Mouse (Mus musculus) heart, embryonic 11.5 days (tissue): Measurements from ENCODE around the gene Tspan11. TPM values are rescaled to one million over a fixed set of nuclear protein-coding genes. Genes with fewer than 3 reads are reported as not detected.

Experiments
- ATAC-seq: fragments of 200-750 bp; cut with Nextera tagmentation; replicated peaks from 2 replicates; pipeline ENCODE4 v1.8.0; 2017; ENCODE audit warnings: moderate library complexity; ENCODE audit not compliant: insufficient number of reproducible peaks, low FRiP score, low TSS enrichment
- H3K27ac ChIP-seq: fragments of 300-500 bp; sonication (generic); 2 replicates; pipeline ENCODE4 v1.5.1; 2014; ENCODE audit warnings: mild to moderate bottlenecking, low read depth, low read length
- H3K27me3 ChIP-seq: fragments of 300-500 bp; sonication (generic); 2 replicates; pipeline ENCODE4 v1.6.1; 2014; ENCODE audit warnings: mild to moderate bottlenecking, low read length, mixed read lengths; ENCODE audit not compliant: control insufficient read depth, insufficient read depth
- H3K36me3 ChIP-seq: fragments of 300-500 bp; sonication (generic); 2 replicates; pipeline ENCODE4 v1.6.1; 2014; ENCODE audit warnings: mild to moderate bottlenecking, low read length, moderate library complexity, mixed read lengths; ENCODE audit not compliant: control insufficient read depth, insufficient read depth
- H3K4me1 ChIP-seq: fragments of 300-500 bp; sonication (generic); 2 replicates; pipeline ENCODE4 v1.6.1; 2014; ENCODE audit warnings: low read length; ENCODE audit not compliant: control insufficient read depth, insufficient read depth
- H3K4me2 ChIP-seq: fragments of 300-500 bp; sonication (generic); 2 replicates; pipeline ENCODE4 v1.6.1; 2014; ENCODE audit warnings: mild to moderate bottlenecking, moderate library complexity
- H3K4me3 ChIP-seq: fragments of 300-500 bp; sonication (generic); 2 replicates; pipeline ENCODE4 v1.5.1; 2014; ENCODE audit warnings: low read depth, low read length
- H3K9ac ChIP-seq: fragments of 300-500 bp; sonication (generic); 2 replicates; pipeline ENCODE4 v1.6.1; 2014; ENCODE audit warnings: mild to moderate bottlenecking, low read depth, low read length, moderate library complexity
- H3K9me3 ChIP-seq: fragments of 300-500 bp; sonication (generic); replicated peaks from 2 replicates; pipeline ENCODE4 v1.6.1; 2016; ENCODE audit warnings: low read length; ENCODE audit not compliant: control insufficient read depth
- WGBS: fragments of 180-500 bp; shearing (Covaris S2); extraction: QIAGEN DNeasy Blood & Tissue Kit; methylation state at CpG from one replicate; pipeline ENCODE4 v1.1.7; 2014; ENCODE audit not compliant: insufficient replicate concordance; 5-methylcytosine and 5-hydroxymethylcytosine counted together
- polyA plus RNA-seq: library from polyadenylated mRNA; unstranded; fragments of >200 nt; fragmentation: Nextera tagmentation; extraction: Ambion mirVana; gene quantifications from 2 replicates; pipeline ENCODE4 v1.2.1, GENCODE M21; 2014

Tspan11 gene
- polyA plus RNA-seq, 1 experiment from 2014 or later: 2.0 TPM

GRCm38 (mm10) chr6:127870345-127871324 is 16.8 kb upstream of the Tspan11 start:
- H3K4me1 ChIP-seq: no peaks in the 10 kb centered on the region
- 64% methylated on average over 12 of the region's 12 CpGs for WGBS
- H3K4me2 ChIP-seq: no peak overlapping the region
- H3K4me3 ChIP-seq: no peak overlapping the region
- H3K9me3 ChIP-seq: no peaks in the 10 kb centered on the region; the same call in 1 of the 2 replicates
- no peaks in the 10 kb centered on the region for H3K27me3 ChIP-seq
- no peaks in the 10 kb centered on the region for H3K36me3 ChIP-seq
- H3K27ac ChIP-seq: no peak overlapping the region
- ATAC-seq: no peak
- no peak overlapping the region for H3K9ac ChIP-seq

- Histone ChIP-seq H3K27me3 (0 out of 2 replicates have a peak, but pooled peaks cover 2% of the 10 kb centered on the region), H3K4me3 (no peak overlapping the region), H3K9me3 (no peaks in the 10 kb centered on the region; the same call in 1 of the 2 replicates), H3K36me3 (no peaks in the 10 kb centered on the region), H3K4me1 (no peaks in the 10 kb centered on the region), H3K4me2 (no peak overlapping the region), H3K9ac (no peak overlapping the region), H3K27ac (no peak overlapping the region)
- 79% methylated on average over 6 of the region's 6 CpGs for WGBS
- no peak for ATAC-seq
Observed at GRCm38 (mm10) chr6:127871436-127871835, 16.0 kb upstream of the Tspan11 start.

GRCm38 (mm10) chr6:127872581-127872980 is 14.8 kb upstream of the Tspan11 start:
- H3K4me1 ChIP-seq: 0 out of 2 replicates have a peak, but pooled peaks cover 3% of the 10 kb centered on the region
- 90% methylated on average over 8 of the region's 8 CpGs for WGBS

GRCm38 (mm10) chr6:127875883-127876282 is 11.5 kb upstream of the Tspan11 start:
- H3K4me1 ChIP-seq: peaks cover 3% of the 10 kb centered on the region; the same call in 1 of the 2 replicates
- H3K9me3 ChIP-seq: peaks cover 5% of the 10 kb centered on the region; the same call in 1 of the 2 replicates
- 0 out of 2 replicates have a peak, but pooled peaks cover 2% of the 10 kb centered on the region for H3K27me3 ChIP-seq
- H3K36me3 ChIP-seq: no peaks in the 10 kb centered on the region
- WGBS: 60% methylated on average over 11 of the region's 11 CpGs
- H3K9ac ChIP-seq: no peak overlapping the region
- no peak overlapping the region for H3K4me3 ChIP-seq
- ATAC-seq: no peak
- H3K4me2 ChIP-seq: no peak overlapping the region
- H3K27ac ChIP-seq: no peak overlapping the region

More at GRCm38 (mm10) chr6:127872581-127872980, 14.8 kb upstream of the Tspan11 start:
- no peak for ATAC-seq
- Histone ChIP-seq H3K9ac (no peak overlapping the region), H3K36me3 (no peaks in the 10 kb centered on the region), H3K9me3 (no peaks in the 10 kb centered on the region; the same call in 1 of the 2 replicates), H3K27ac (no peak overlapping the region), H3K4me3 (no peak overlapping the region), H3K27me3 (0 out of 2 replicates have a peak, but pooled peaks cover 2% of the 10 kb centered on the region), H3K4me2 (no peak overlapping the region)

GRCm38 (mm10) chr6:127876436-127876835 is 11.0 kb upstream of the Tspan11 start:
- Histone ChIP-seq H3K9me3 (0 out of 2 replicates have a peak, but pooled peaks cover 5% of the 10 kb centered on the region), H3K27ac (no peak overlapping the region), H3K4me2 (no peak overlapping the region), H3K4me1 (peaks cover 3% of the 10 kb centered on the region; the same call in 1 of the 2 replicates), H3K9ac (no peak overlapping the region), H3K36me3 (no peaks in the 10 kb centered on the region), H3K4me3 (no peak overlapping the region), H3K27me3 (0 out of 2 replicates have a peak, but pooled peaks cover 2% of the 10 kb centered on the region)
- WGBS: 63% methylated on average over 9 of the region's 9 CpGs
- ATAC-seq: no peak

GRCm38 (mm10) chr6:127877026-127877425 is 10.4 kb upstream of the Tspan11 start:
- no peaks in the 10 kb centered on the region for H3K36me3 ChIP-seq
- H3K27ac ChIP-seq: no peak overlapping the region
- H3K9me3 ChIP-seq: 0 out of 2 replicates have a peak, but pooled peaks cover 5% of the 10 kb centered on the region
- no peak overlapping the region for H3K9ac ChIP-seq
- 0 out of 2 replicates have a peak, but pooled peaks cover 2% of the 10 kb centered on the region for H3K27me3 ChIP-seq
- WGBS: 59% methylated on average over 12 of the region's 12 CpGs
- no peak for ATAC-seq
- H3K4me3 ChIP-seq: no peak overlapping the region
- H3K4me2 ChIP-seq: no peak overlapping the region; the same call in 1 of the 2 replicates
- H3K4me1 ChIP-seq: peaks cover 3% of the 10 kb centered on the region; the same call in 1 of the 2 replicates

- H3K4me3 ChIP-seq: no peak overlapping the region
- H3K4me2 ChIP-seq: no peak overlapping the region
- H3K9ac ChIP-seq: no peak overlapping the region
- no peaks in the 10 kb centered on the region for H3K36me3 ChIP-seq
- 83% methylated on average over 6 of the region's 6 CpGs for WGBS
- 0 out of 2 replicates have a peak, but pooled peaks cover 2% of the 10 kb centered on the region for H3K27me3 ChIP-seq
- H3K9me3 ChIP-seq: 0 out of 2 replicates have a peak, but pooled peaks cover 5% of the 10 kb centered on the region
- H3K4me1 ChIP-seq: peaks cover 3% of the 10 kb centered on the region; the same call in 1 of the 2 replicates
- ATAC-seq: no peak
- no peak overlapping the region for H3K27ac ChIP-seq
Observed at GRCm38 (mm10) chr6:127879472-127879871, 7.9 kb upstream of the Tspan11 start.

GRCm38 (mm10) chr6:127886916-127887315 is 473 bp upstream of the Tspan11 start:
- no peak overlapping the region for H3K27ac ChIP-seq
- peaks cover 7% of the 10 kb centered on the region for H3K4me1 ChIP-seq
- H3K9me3 ChIP-seq: no peaks in the 10 kb centered on the region

More at GRCm38 (mm10) chr6:127886916-127887315, 473 bp upstream of the Tspan11 start:
- 7% methylated on average over 7 of the region's 7 CpGs for WGBS
- H3K4me2 ChIP-seq: peak overlapping the region; percentile 94
- 0 out of 2 replicates have a peak, but pooled peaks cover 2% of the 10 kb centered on the region for H3K27me3 ChIP-seq
- H3K4me3 ChIP-seq: peak overlapping the region; percentile 54
- H3K36me3 ChIP-seq: no peaks in the 10 kb centered on the region
- H3K9ac ChIP-seq: no peak overlapping the region
- ATAC-seq: no peak
